ENCODE assay signal across 8 mouse cellular contexts in the genomic region with DNA sequence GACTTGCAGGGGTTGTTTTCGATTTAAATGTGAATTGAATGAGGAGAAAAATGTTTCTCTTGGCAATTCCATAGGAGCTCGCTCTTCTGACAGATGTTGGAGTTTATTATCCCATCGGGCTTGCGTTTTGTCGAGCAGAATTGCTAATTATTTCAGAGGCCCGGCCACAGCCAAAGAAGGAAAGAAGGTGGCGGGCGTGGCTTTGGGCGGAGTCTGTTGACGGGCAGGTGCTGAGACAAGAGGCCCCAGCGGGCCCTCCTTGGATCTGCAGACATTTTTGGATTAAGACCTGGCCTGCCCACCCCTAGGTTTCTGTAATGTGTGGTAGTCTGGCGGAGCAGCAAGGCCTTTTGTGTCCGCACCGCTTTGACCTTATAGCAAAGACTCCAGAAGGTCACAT. TPM values are rescaled to one million over a fixed set of nuclear protein-coding genes. Genes with fewer than 3 reads are reported as not detected.
DNase-seq lines count a peak whose midpoint lies in the region; ATAC-seq and TF ChIP-seq lines count a peak whose summit lies in the region.

No protein-coding gene starts in this region.

- H3K9ac ChIP-seq in kidney, embryonic 15.5 days = no peak overlapping the region
- H3K9ac ChIP-seq in hindbrain, embryonic 15.5 days = peak overlapping the region; percentile 15; the same call in 1 of the 2 replicates
- no peak overlapping the region for H3K9ac ChIP-seq in midbrain, postnatal 0 days (replicated peaks; ENCODE audit: low read length, poor library complexity, severe bottlenecking)

- peak overlapping the region; percentile 31 for H3K4me2 ChIP-seq in kidney, embryonic 15.5 days
- peak overlapping the region; percentile 18; the same call in 1 of the 2 replicates for H3K4me2 ChIP-seq in hindbrain, embryonic 15.5 days
- H3K4me2 ChIP-seq in midbrain, postnatal 0 days (ENCODE audit: low read depth, low read length, poor library complexity, severe bottlenecking) = no peak overlapping the region; the same call in 1 of the 2 replicates

- peaks cover 26% of the 10 kb centered on the region for H3K4me1 ChIP-seq in kidney, embryonic 15.5 days
- peaks cover 47% of the 10 kb centered on the region for H3K4me1 ChIP-seq in hindbrain, embryonic 15.5 days (replicated peaks)
- peaks cover 20% of the 10 kb centered on the region; the same call in 1 of the 2 replicates for H3K4me1 ChIP-seq in midbrain, postnatal 0 days (ENCODE audit: insufficient read depth, low read length)

- H3K9me3 ChIP-seq in kidney, embryonic 15.5 days (replicated peaks) = no peaks in the 10 kb centered on the region
- H3K9me3 ChIP-seq in hindbrain, embryonic 15.5 days = no peaks in the 10 kb centered on the region
- H3K9me3 ChIP-seq in midbrain, postnatal 0 days (ENCODE audit: low read length) = no peaks in the 10 kb centered on the region

- TF ChIP-seq CTCF in midbrain, postnatal 0 days (IDR thresholded peaks at IDR 0.05) = no peak

- no peak for ATAC-seq in kidney, embryonic 15.5 days (replicated peaks; ENCODE audit: low FRiP score)
- no peak for ATAC-seq in hindbrain, embryonic 15.5 days (ENCODE audit: low FRiP score, low read depth)
- ATAC-seq in midbrain, postnatal 0 days (ENCODE audit: low FRiP score) = no peak
- no peak for ATAC-seq in frontal cortex, adult (ENCODE audit: low TSS enrichment)

- 13% methylated on average over 14 of the region's 14 CpGs for WGBS in kidney, embryonic 15.5 days
- WGBS in hindbrain, embryonic 15.5 days = 7% methylated on average over 14 of the region's 14 CpGs
- 14% methylated on average over 14 of the region's 14 CpGs for WGBS in midbrain, postnatal 0 days

- H3K27ac ChIP-seq in kidney, embryonic 15.5 days = no peak overlapping the region
- peak overlapping the region; percentile 75 for H3K27ac ChIP-seq in hindbrain, embryonic 15.5 days (replicated peaks)
- H3K27ac ChIP-seq in midbrain, postnatal 0 days (ENCODE audit: low read depth, low read length) = peak overlapping the region; percentile 69

- no peaks in the 10 kb centered on the region for H3K36me3 ChIP-seq in kidney, embryonic 15.5 days
- no peaks in the 10 kb centered on the region for H3K36me3 ChIP-seq in hindbrain, embryonic 15.5 days
- H3K36me3 ChIP-seq in midbrain, postnatal 0 days (ENCODE audit: insufficient read depth, low read length) = no peaks in the 10 kb centered on the region

- no peak for DNase-seq in kidney, postnatal 25 days
- DNase-seq in embryo, embryonic 10.5 days (ENCODE audit: low spot score) = peak; percentile 71
- DNase-seq in midbrain, postnatal 0 days (ENCODE audit: low spot score) = peak; percentile 54
- no peak for DNase-seq in right cerebral cortex, adult 2 months (ENCODE audit: low spot score in 2 of 2)
- no peak for DNase-seq in urinary bladder, postnatal 25 days (ENCODE audit: low spot score)

- H3K27me3 ChIP-seq in kidney, embryonic 15.5 days = peaks cover 26% of the 10 kb centered on the region
- H3K27me3 ChIP-seq in hindbrain, embryonic 15.5 days = no peaks in the 10 kb centered on the region
- no peaks in the 10 kb centered on the region for H3K27me3 ChIP-seq in midbrain, postnatal 0 days (ENCODE audit: insufficient read depth, low read length)

- 0 out of 2 replicates have a peak overlapping the region, but pooled peaks have one; percentile 1 for H3K4me3 ChIP-seq in kidney, embryonic 15.5 days (replicated peaks)
- no peak overlapping the region for H3K4me3 ChIP-seq in hindbrain, embryonic 15.5 days
- no peak overlapping the region for H3K4me3 ChIP-seq in midbrain, postnatal 0 days (ENCODE audit: low read depth, low read length)

RNA-seq across cellular contexts. Expression of a gene that starts 54.2 kb away (rescaled TPM):
- 45.0 and 49.4 TPM in 2 replicates for polyA plus RNA-seq in kidney, embryonic 15.5 days (2015; fragmentation: Nextera tagmentation; extraction: Ambion mirVana)
- 48.1 and 48.5 TPM in 2 replicates for polyA plus RNA-seq in hindbrain, embryonic 15.5 days (2015; fragmentation: Nextera tagmentation; extraction: Ambion mirVana)
- total RNA-seq in midbrain, postnatal 0 days (2014; rRNA removed) = 57.8 and 70.4 TPM in 2 replicates
- polyA plus RNA-seq in midbrain, postnatal 0 days (2015; fragmentation: Nextera tagmentation; extraction: Ambion mirVana) = 51.9 and 53.6 TPM in 2 replicates

Comparison
In these comparisons a context has a peak if more than half of its experiments do, and no peak if none do; other contexts are left out.
1. DNase-seq: peak in embryo, embryonic 10.5 days (single experiment) and midbrain, postnatal 0 days (single experiment); none in kidney, postnatal 25 days (0 of 2), right cerebral cortex, adult 2 months (0 of 2) and urinary bladder, postnatal 25 days (single experiment).